Mouse (Mus musculus): ENCODE measurements around the gene Vmn1r188.
"Not testable (repeated sequence)": the region's sequence is repeated elsewhere in the genome, so short reads cannot be mapped to it uniquely, and the experiment has no call there.

The Vmn1r188 gene

DNA sequence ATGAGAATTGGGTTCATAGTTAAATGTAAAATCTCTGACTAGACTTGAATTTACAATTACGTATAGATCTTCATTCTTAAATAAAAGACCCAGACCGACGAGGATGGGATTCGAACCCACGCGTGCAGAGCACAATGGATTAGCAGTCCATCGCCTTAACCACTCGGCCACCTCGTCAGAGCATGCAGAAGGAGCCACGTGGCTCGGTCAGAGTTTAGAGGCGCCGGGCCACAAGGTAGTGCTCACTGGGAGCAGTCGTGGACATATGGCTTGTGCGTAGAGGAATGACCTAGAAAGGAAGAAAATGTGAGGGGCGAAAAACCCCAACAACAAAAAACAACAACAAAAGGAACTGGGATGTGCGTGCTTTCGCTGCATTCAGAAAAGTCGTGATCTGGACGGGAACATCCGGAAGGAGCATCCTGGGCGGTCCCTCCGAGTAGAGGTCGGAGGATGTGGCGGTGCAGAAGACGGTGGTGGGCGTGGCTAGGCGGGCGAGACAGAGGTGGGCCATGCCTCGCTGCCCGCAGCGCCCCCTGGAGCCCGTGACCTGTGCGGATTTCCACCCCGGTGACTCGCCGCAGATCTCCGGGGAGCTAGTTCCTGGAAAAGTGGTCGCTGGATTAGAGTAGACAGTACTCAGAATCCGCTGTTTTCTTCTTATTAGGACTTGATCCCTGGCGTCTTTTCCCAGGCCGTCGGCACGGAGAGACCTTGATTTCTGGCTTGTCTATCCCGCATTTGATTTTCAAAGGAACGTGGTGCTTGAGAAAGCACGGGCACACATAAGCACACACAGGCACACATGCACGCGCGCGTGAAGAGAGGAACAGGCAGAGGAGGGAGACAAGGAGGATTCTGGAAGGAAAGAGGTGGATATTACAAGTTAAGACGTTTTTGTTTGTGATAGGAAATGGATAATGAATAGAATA, 33.4 kb upstream of the Vmn1r188 start:
- peak; percentile 67 to 71 for DNase-seq

DNA sequence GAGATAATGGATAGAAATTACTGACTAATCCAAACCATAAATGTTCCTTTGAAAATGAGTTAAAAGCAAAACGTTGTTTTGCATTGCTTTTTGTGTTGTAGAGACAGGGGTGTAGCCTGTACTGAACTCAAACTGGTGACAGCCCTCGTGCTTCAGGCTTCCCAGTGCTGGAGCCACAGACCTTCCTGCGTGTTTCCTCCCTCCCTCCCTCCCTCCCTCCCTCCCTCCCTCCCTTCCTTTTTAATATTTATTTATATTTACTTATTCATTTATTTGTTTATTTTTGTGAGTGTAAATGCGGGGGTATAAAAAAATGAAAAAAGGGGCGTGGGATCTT, 32.7 kb upstream of the Vmn1r188 start:
- DNase-seq: no peak

DNA sequence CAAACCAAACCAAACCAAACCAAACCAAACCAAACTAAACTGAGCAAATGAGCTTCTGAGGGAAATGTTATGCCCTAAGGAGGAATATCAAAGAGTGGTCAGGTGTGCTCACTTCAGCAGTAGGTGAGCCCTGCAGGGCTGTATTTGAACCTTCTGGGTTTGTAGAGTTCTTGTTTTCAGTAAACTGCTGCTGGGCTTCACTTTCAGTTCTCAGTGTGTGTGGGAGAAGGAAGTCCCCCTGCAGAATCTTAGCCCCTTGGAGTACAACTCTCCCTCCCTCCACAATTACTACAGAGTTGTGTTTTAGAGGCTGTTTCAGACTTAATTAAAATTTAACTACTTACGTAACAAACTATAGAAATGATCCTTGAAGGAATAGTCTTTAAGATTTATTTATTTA, 30.5 kb upstream of the Vmn1r188 start:
- DNase-seq: no peak

DNA sequence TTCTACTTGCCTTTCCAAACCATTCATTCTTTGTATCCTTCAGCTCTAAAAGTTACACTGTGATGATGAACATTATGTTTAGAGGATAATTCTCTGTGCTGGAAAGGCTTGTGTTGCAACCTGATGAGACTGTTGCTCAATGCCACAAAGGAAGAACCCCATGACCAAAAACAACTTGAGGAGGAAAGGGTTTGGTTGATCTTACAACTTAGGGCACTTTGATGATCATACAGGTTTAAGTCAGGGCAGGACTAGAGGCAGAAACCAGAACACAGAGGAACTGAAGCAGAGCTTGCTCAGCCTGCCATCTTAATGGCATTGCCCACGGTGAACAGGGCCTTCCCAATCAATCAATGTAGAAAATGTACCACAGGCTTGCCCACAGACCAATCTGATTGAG, 22.8 kb upstream of the Vmn1r188 start:
- no peak for DNase-seq

DNA sequence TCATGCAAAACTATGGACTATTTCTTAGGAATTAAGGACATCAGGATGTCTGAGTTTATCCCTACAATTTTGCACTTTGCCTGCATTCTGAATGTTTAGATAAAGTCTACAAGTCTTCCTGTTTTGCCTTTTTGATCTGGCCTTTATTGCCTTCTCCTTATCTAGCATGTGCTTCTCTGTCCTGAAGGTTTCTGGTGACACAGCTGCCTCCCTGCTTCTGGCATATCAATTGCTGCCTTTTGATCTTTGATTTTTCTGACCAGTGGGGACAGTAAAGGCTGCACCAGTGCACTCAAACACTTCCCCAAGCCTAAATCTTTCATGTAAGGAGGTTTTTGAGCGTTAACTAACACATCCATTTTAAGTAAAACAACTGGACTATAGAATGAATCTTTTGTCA, 20.8 kb upstream of the Vmn1r188 start:
- no peak for DNase-seq

DNA sequence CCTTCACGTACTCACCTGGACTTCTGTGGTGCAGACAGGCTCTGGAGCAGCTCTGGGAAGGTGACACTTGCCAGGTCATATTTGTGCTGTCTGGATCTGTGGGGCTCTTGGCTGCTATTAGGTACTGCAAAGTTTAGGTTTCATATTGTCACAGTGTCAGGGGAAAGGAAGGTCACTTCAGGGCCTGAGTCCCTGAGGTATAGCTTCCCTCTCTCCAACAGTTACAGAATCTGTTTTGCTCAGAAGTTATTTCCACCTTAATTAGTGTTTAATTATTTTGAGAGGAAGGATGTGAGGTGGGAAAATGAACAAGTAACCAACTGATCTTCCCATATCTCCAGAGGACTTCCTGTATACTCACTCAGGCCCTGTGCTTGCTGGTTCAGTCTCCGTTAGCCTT, 21.5 kb downstream of the Vmn1r188 start, which contains the start of gene Vmn1r189:
Gene Vmn1r189 (minus strand): TSS at position 101 of the 400 bp plus-strand sequence.
- not testable (repeated sequence) for DNase-seq

DNA sequence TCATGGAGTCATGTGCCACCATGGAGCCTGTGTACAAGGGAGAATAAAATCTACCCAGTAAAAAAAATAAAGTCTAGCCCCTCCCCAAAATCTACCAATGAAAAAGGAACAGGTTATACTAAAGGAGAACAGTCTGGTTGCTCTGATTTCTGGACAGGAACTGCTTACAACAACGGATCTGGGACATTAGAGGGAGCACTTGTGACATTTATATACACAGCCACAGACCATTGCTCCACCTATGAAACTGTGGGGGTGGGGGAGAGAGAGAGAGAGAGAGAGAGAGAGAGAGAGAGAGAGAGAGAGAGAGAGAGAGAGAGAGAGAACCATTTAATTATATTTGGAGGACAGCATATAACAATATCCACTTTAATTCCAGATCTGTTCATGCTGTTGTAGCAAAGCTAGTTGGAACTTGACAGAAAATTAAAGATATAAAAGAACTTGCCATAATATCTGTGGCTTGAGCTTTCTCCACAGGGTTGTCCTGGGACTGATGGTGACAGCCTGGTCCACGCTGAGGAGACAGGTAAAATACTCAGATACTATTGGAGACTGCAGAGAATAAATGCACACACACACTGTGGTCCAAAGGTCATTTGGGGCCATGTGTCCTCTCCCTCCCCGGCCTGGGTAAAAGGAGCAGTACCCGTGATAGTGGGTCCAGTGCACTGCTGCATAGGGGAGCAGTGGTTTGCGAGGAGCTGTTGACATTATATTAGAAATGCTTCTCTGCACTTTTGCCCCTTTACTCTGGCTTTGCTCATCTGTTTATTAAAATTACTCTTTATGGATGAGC, 52.5 kb downstream of the Vmn1r188 start:
- not testable (repeated sequence) for DNase-seq

All from cerebellum, postnatal 36 days (tissue).